Mouse (Mus musculus) cerebellum, adult 2 months (tissue): Measurements from ENCODE around the gene Draxin.

Experiments used
- CTCF ChIP-seq: fragments of 200-500 bp; IDR thresholded peaks from 2 replicates; pipeline ENCODE4 v1.5.1; 2011; ENCODE audit warnings: low read depth, mild to moderate bottlenecking, control low read depth, low read length, moderate library complexity, borderline replicate concordance; ENCODE audit not compliant: insufficient read depth
- POLR2A ChIP-seq: fragments of 200-500 bp; IDR thresholded peaks from 2 replicates; pipeline ENCODE4 v1.6.1; 2011; ENCODE audit warnings: low read length, control low read depth, borderline replicate concordance; ENCODE audit not compliant: insufficient read depth

DNA sequence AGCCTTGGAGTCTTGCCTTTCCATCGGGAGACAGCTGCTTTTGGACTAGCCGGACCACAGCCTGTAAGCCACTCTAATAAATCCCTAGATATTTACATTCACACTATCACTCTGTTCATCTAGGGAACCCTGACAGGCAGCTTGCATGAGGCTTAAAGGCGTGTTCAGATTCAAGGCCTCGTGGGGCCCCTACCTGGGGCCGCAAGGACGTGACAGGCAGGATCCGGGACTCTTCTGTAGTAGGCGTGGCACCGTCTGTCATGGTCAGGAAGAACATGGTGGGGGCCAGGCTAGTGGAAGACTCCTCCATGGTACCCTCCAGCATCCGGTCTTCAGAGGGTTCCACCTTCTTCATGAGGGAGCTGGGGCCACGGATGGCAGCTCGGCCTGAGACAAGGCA lies 18.0 kb downstream of the Draxin start:
- TF ChIP-seq POLR2A = no peak
- TF ChIP-seq CTCF = no peak
